ENCODE assay signal across 13 mouse cellular contexts in the genomic region with DNA sequence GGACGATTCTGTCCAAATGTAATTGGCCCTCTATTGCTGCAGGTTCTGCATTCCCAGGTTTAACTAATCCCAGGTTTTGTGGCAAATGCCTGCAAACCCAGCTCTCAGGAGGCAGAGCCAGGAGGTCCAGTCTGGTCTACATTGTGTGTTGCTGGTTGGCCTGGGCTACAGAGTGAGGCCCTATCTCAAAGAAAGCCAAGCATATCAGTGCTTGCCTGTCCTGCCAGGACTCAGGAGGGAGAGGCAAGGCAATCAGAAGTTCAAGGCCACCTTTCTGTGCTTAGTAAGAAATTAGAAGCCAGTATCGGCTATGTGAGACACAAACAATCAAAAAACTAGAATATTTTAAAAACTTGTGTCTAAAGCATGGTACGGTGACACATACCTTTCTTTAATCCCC.
"Had no signal": no experiment of that assay in that cellular context is flagged by ENCODE, and none has a peak within 500 bp of the region (broad histone marks: within the 10 kb centered on the region; RNA-seq: fewer than 3 reads in every experiment).

No protein-coding gene starts in this region.

- ATAC-seq: intestine, postnatal 0 days had no signal

- H3K4me2 ChIP-seq: limb, embryonic 15.5 days; liver, embryonic 13.5 days; midbrain, embryonic 12.5 days; neural tube, embryonic 15.5 days had no signal

- H3K4me1 ChIP-seq: limb, embryonic 15.5 days; neural tube, embryonic 15.5 days had no signal

- H3K9ac ChIP-seq: limb, embryonic 15.5 days; liver, embryonic 13.5 days; midbrain, embryonic 12.5 days; neural tube, embryonic 15.5 days had no signal

- H3K4me3 ChIP-seq: left cerebral cortex, adult 2 months; limb, embryonic 15.5 days; liver, embryonic 13.5 days; midbrain, embryonic 12.5 days; neural tube, embryonic 15.5 days had no signal

- H3K9me3 ChIP-seq: limb, embryonic 15.5 days; liver, embryonic 13.5 days; midbrain, embryonic 12.5 days; neural tube, embryonic 15.5 days had no signal

- H3K27ac ChIP-seq: left cerebral cortex, adult 2 months; limb, embryonic 15.5 days; liver, embryonic 13.5 days; midbrain, embryonic 12.5 days; neural tube, embryonic 15.5 days had no signal

- DNase-seq: kidney, adult 9 months; kidney, postnatal 14 days; liver, embryonic 13.5 days; retina, postnatal 1 day; right cerebral cortex, postnatal 4 days; spleen, adult 18-20 months; thymus, adult 2 months; thymus, postnatal 25 days had no signal

- H3K36me3 ChIP-seq: limb, embryonic 15.5 days; liver, embryonic 13.5 days; midbrain, embryonic 12.5 days; neural tube, embryonic 15.5 days had no signal

- H3K27me3 ChIP-seq: limb, embryonic 15.5 days; liver, embryonic 13.5 days; midbrain, embryonic 12.5 days; neural tube, embryonic 15.5 days had no signal
